13 mouse cellular contexts compared by ENCODE assay signal in the genomic region with DNA sequence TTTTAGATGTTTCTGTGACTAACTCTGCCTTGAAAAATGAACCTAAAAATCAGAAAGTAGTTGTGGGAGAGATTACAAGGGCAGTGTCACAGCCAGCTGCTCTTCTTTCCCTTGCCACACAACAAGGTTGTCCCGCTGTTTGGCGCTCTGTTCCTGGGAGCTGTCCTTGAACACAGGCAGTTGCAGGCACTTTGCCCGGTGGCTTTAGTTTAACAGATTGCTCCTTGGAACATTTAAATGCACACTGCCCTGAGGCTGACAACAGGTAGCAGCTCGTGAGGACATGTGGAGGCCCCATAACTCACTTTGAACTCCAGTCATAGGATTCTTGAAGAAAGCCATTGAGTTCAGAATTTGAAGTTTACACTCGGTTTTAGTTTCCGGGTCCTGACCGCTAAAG. TPM values are rescaled to one million over a fixed set of nuclear protein-coding genes. Genes with fewer than 3 reads are reported as not detected.
DNase-seq lines count a peak whose midpoint lies in the region; ATAC-seq and TF ChIP-seq lines count a peak whose summit lies in the region.
"Had no signal": no experiment of that assay in that cellular context is flagged by ENCODE, and none has a peak within 500 bp of the region (broad histone marks: within the 10 kb centered on the region; RNA-seq: fewer than 3 reads in every experiment).

No protein-coding gene starts in this region.

- no peaks in the 10 kb centered on the region for H3K4me1 ChIP-seq in hindbrain, postnatal 0 days (ENCODE audit: insufficient read depth, low read length)
- no peaks in the 10 kb centered on the region for H3K4me1 ChIP-seq in hindbrain, embryonic 14.5 days (replicated peaks; ENCODE audit: control insufficient read depth, insufficient read depth, low read length)
- H3K4me1 ChIP-seq in intestine, embryonic 15.5 days (replicated peaks) = no peaks in the 10 kb centered on the region
- H3K4me1 ChIP-seq: forebrain, embryonic 12.5 days; hindbrain, embryonic 10.5 days had no signal

- TF ChIP-seq CTCF in hindbrain, postnatal 0 days (IDR thresholded peaks at IDR 0.05; ENCODE audit: low read depth) = no peak

- H3K9me3 ChIP-seq in hindbrain, postnatal 0 days (ENCODE audit: low read length) = no peaks in the 10 kb centered on the region
- no peaks in the 10 kb centered on the region for H3K9me3 ChIP-seq in hindbrain, embryonic 14.5 days (ENCODE audit: control insufficient read depth, low read length)
- no peaks in the 10 kb centered on the region for H3K9me3 ChIP-seq in intestine, embryonic 15.5 days
- H3K9me3 ChIP-seq: forebrain, embryonic 12.5 days; hindbrain, embryonic 10.5 days had no signal

- no peak overlapping the region for H3K9ac ChIP-seq in hindbrain, postnatal 0 days (replicated peaks; ENCODE audit: low read length)
- no peak overlapping the region for H3K9ac ChIP-seq in hindbrain, embryonic 14.5 days
- H3K9ac ChIP-seq in intestine, embryonic 15.5 days = no peak overlapping the region
- H3K9ac ChIP-seq: forebrain, embryonic 12.5 days had no signal

- DNase-seq in hindbrain, postnatal 0 days (ENCODE audit: low spot score) = peak; percentile 71
- DNase-seq in hindbrain, embryonic 14.5 days (ENCODE audit: low spot score) = no peak
- DNase-seq in ovary, postnatal 36 days (ENCODE audit: low spot score) = peak; percentile 31
- no peak for DNase-seq in ovary, postnatal 10 days (ENCODE audit: low spot score)
- DNase-seq in cerebellum, adult 9-10 months = peak; percentile 55
- no peak for DNase-seq in gastrocnemius, postnatal 4 days (ENCODE audit: low spot score in 2 of 2)
- no peak for DNase-seq in urinary bladder, adult 18-20 months (ENCODE audit: low spot score in 2 of 2)
- DNase-seq: liver had no signal

- no peaks in the 10 kb centered on the region for H3K27me3 ChIP-seq in hindbrain, postnatal 0 days (ENCODE audit: insufficient read depth, low read length)
- H3K27me3 ChIP-seq in hindbrain, embryonic 14.5 days (ENCODE audit: control insufficient read depth, insufficient read depth, low read length) = no peaks in the 10 kb centered on the region
- H3K27me3 ChIP-seq in intestine, embryonic 15.5 days (replicated peaks) = no peaks in the 10 kb centered on the region
- H3K27me3 ChIP-seq: forebrain, embryonic 12.5 days had no signal

- H3K36me3 ChIP-seq in hindbrain, postnatal 0 days (ENCODE audit: insufficient read depth, low read length) = peaks cover 33% of the 10 kb centered on the region
- peaks cover 96% of the 10 kb centered on the region for H3K36me3 ChIP-seq in hindbrain, embryonic 14.5 days (replicated peaks; ENCODE audit: control insufficient read depth, insufficient read depth)
- H3K36me3 ChIP-seq in intestine, embryonic 15.5 days = peaks cover 16% of the 10 kb centered on the region

- 67% methylated on average over 7 of the region's 7 CpGs for WGBS in hindbrain, postnatal 0 days
- 88% methylated on average over 7 of the region's 7 CpGs for WGBS in hindbrain, embryonic 14.5 days
- WGBS in intestine, embryonic 15.5 days = 83% methylated on average over 7 of the region's 7 CpGs

- peak overlapping the region; percentile 20; the same call in 1 of the 2 replicates for H3K27ac ChIP-seq in hindbrain, postnatal 0 days
- no peak overlapping the region for H3K27ac ChIP-seq in hindbrain, embryonic 14.5 days
- no peak overlapping the region for H3K27ac ChIP-seq in intestine, embryonic 15.5 days
- H3K27ac ChIP-seq: forebrain, embryonic 12.5 days; hindbrain, embryonic 10.5 days; kidney, postnatal 0 days; left cerebral cortex, adult 2 months had no signal

- H3K4me2 ChIP-seq in hindbrain, postnatal 0 days (ENCODE audit: low read depth, low read length) = no peak overlapping the region
- H3K4me2 ChIP-seq in hindbrain, embryonic 14.5 days (replicated peaks) = no peak overlapping the region
- no peak overlapping the region for H3K4me2 ChIP-seq in intestine, embryonic 15.5 days (replicated peaks)
- H3K4me2 ChIP-seq: forebrain, embryonic 12.5 days had no signal

- ATAC-seq in hindbrain, postnatal 0 days = no peak
- ATAC-seq in hindbrain, embryonic 14.5 days (ENCODE audit: low FRiP score) = no peak
- no peak for ATAC-seq in intestine, embryonic 15.5 days

- no peak overlapping the region for H3K4me3 ChIP-seq in hindbrain, postnatal 0 days (ENCODE audit: low read length)
- no peak overlapping the region for H3K4me3 ChIP-seq in hindbrain, embryonic 14.5 days (replicated peaks; ENCODE audit: low read length)
- H3K4me3 ChIP-seq in intestine, embryonic 15.5 days (replicated peaks) = no peak overlapping the region
- H3K4me3 ChIP-seq: forebrain, embryonic 12.5 days; hindbrain, embryonic 10.5 days; left cerebral cortex, adult 2 months had no signal

RNA-seq across cellular contexts. Expression of gene Angel2, which starts 23.5 kb away (rescaled TPM):
- total RNA-seq in hindbrain, postnatal 0 days (2014; rRNA removed) = 25.3 and 28.4 TPM in 2 replicates
- polyA plus RNA-seq in hindbrain, postnatal 0 days (2015; fragmentation: Nextera tagmentation; extraction: Ambion mirVana) = 39.4 and 40.2 TPM in 2 replicates
- polyA plus RNA-seq in hindbrain, embryonic 14.5 days (2014; fragmentation: Nextera tagmentation; extraction: Ambion mirVana) = 48.2 and 52.7 TPM in 2 replicates
- polyA plus RNA-seq in intestine, embryonic 15.5 days (2015; fragmentation: Nextera tagmentation; extraction: Ambion mirVana) = 36.2 and 40.2 TPM in 2 replicates
- total RNA-seq in gastrocnemius, postnatal 4 days (2021) = 10 to 100 TPM; 30.0 to 41.6 TPM

RNA-seq across cellular contexts. Expression of gene Vash2, which starts 30.7 kb away (rescaled TPM):
- total RNA-seq in hindbrain, postnatal 0 days (2014; rRNA removed) = 38.5 and 40.9 TPM in 2 replicates
- polyA plus RNA-seq in hindbrain, postnatal 0 days (2015; fragmentation: Nextera tagmentation; extraction: Ambion mirVana) = 46.6 and 47.4 TPM in 2 replicates
- 102 and 109 TPM in 2 replicates for polyA plus RNA-seq in hindbrain, embryonic 14.5 days (2014; fragmentation: Nextera tagmentation; extraction: Ambion mirVana)
- 15.6 and 19.1 TPM in 2 replicates for polyA plus RNA-seq in intestine, embryonic 15.5 days (2015; fragmentation: Nextera tagmentation; extraction: Ambion mirVana)
- total RNA-seq in gastrocnemius, postnatal 4 days (2021) = 10 to 100 TPM; 41.2 to 43.6 TPM

RNA-seq across cellular contexts. Expression of gene Rps6kc1, which starts 36.9 kb away (rescaled TPM):
- total RNA-seq in hindbrain, postnatal 0 days (2014; rRNA removed) = 35.9 and 40.8 TPM in 2 replicates
- polyA plus RNA-seq in hindbrain, postnatal 0 days (2015; fragmentation: Nextera tagmentation; extraction: Ambion mirVana) = 19.6 and 21.0 TPM in 2 replicates
- polyA plus RNA-seq in hindbrain, embryonic 14.5 days (2014; fragmentation: Nextera tagmentation; extraction: Ambion mirVana) = 27.7 and 36.4 TPM in 2 replicates
- 12.1 TPM in 2 replicates for polyA plus RNA-seq in intestine, embryonic 15.5 days (2015; fragmentation: Nextera tagmentation; extraction: Ambion mirVana)
- total RNA-seq in gastrocnemius, postnatal 4 days (2021) = 10 to 100 TPM; 24.1 to 28.2 TPM

Comparison
In these comparisons a context has a peak if more than half of its experiments do, and no peak if none do; other contexts are left out.
1. DNase-seq: peak in hindbrain, postnatal 0 days (single experiment), ovary, postnatal 36 days (single experiment) and cerebellum, adult 9-10 months (single experiment); none in hindbrain, embryonic 14.5 days (single experiment), ovary, postnatal 10 days (single experiment), gastrocnemius, postnatal 4 days (0 of 2) and urinary bladder, adult 18-20 months (0 of 2).